Mouse (Mus musculus): ENCODE measurements around the gene Fancg.

- TF ChIP-seq USF1 (IDR thresholded peaks at IDR 0.05; ENCODE audit: low read depth) = no peak
- TF ChIP-seq POLR2A (IDR thresholded peaks at IDR 0.05; ENCODE audit: insufficient read length, low read depth) = no peak
- no peak for TF ChIP-seq POLR2AphosphoS2 (IDR thresholded peaks at IDR 0.05; ENCODE audit: insufficient read length, low read depth)
- TF ChIP-seq E2F4 (IDR thresholded peaks at IDR 0.05; ENCODE audit: insufficient read depth) = no peak
- TF ChIP-seq MAX (IDR thresholded peaks at IDR 0.05; ENCODE audit: low read depth) = no peak
- TF ChIP-seq TCF12 (IDR thresholded peaks at IDR 0.05; ENCODE audit: insufficient read depth, poor library complexity, severe bottlenecking) = no peak
- TF ChIP-seq MYOD1 (IDR thresholded peaks at IDR 0.05; ENCODE audit: control insufficient read depth in 1 of 3, insufficient read length in 2 of 3, low read depth in 2 of 3) = no peak
Observed at GRCm38 (mm10) chr4:43033481-43033880, 23.2 kb upstream of the Fancg start.

All from myocyte (in vitro differentiated cells).